In genomic region chr19:5466916-5467500, GRCm38 (mm10) we compare ENCODE assay signal across 30 mouse cellular contexts. TPM values are rescaled to one million over a fixed set of nuclear protein-coding genes. Genes with fewer than 3 reads are reported as not detected.
A peak's percentile ranks its signal among the peaks of the same experiment; 100 is the strongest.
DNase-seq lines count a peak whose midpoint lies in the region; ATAC-seq and TF ChIP-seq lines count a peak whose summit lies in the region.
"Had no signal": no experiment of that assay in that cellular context is flagged by ENCODE, and none has a peak within 500 bp of the region (broad histone marks: within the 10 kb centered on the region; RNA-seq: fewer than 3 reads in every experiment).

No protein-coding gene starts in this region.

- no peaks in the 10 kb centered on the region for H3K9me3 ChIP-seq in forebrain, embryonic 13.5 days (replicated peaks)
- no peaks in the 10 kb centered on the region for H3K9me3 ChIP-seq in forebrain, embryonic 15.5 days
- H3K9me3 ChIP-seq: embryonic facial prominence, embryonic 12.5 days; embryonic facial prominence, embryonic 15.5 days; forebrain, embryonic 12.5 days; G1E; heart, embryonic 12.5 days; heart, embryonic 15.5 days; hindbrain, embryonic 10.5 days; hindbrain, embryonic 13.5 days had no signal

- no peak for ATAC-seq in forebrain, embryonic 13.5 days
- ATAC-seq in forebrain, embryonic 15.5 days (replicated peaks): no peak
- no peak for ATAC-seq in erythroid progenitor cell, adult 5-6 weeks (replicated peaks; ENCODE audit: low FRiP score, poor library complexity, severe bottlenecking)
- ATAC-seq: forebrain, postnatal 0 days; hindbrain, embryonic 16.5 days had no signal

- no peak for TF ChIP-seq CTCF in spleen, adult 2 months (IDR thresholded peaks at IDR 0.05; ENCODE audit: extremely low read depth, insufficient read depth, insufficient read length, insufficient replicate concordance)

- peak overlapping the region; percentile 21; the same call in 1 of the 2 replicates for H3K9ac ChIP-seq in forebrain, embryonic 13.5 days
- no peak overlapping the region for H3K9ac ChIP-seq in forebrain, embryonic 15.5 days (replicated peaks)
- H3K9ac ChIP-seq: embryonic facial prominence, embryonic 12.5 days; embryonic facial prominence, embryonic 15.5 days; forebrain, embryonic 12.5 days; forebrain, postnatal 0 days; heart, embryonic 12.5 days; heart, embryonic 15.5 days; hindbrain, embryonic 13.5 days had no signal

- no peak overlapping the region for H3K27ac ChIP-seq in forebrain, embryonic 13.5 days
- H3K27ac ChIP-seq in forebrain, embryonic 15.5 days (replicated peaks): no peak overlapping the region
- peak overlapping the region; percentile 46 for H3K27ac ChIP-seq in spleen, adult 2 months (ENCODE audit: insufficient read depth, low read length)
- H3K27ac ChIP-seq: embryonic facial prominence, embryonic 12.5 days; embryonic facial prominence, embryonic 15.5 days; forebrain, embryonic 12.5 days; gastrocnemius, adult 2 months; heart, embryonic 15.5 days; hindbrain, embryonic 10.5 days; hindbrain, embryonic 13.5 days had no signal

- DNase-seq in spleen, adult 2 months (ENCODE audit: low read depth in 1 of 2, low spot score in 2 of 2): no peak
- DNase-seq in spleen, postnatal 10 days (ENCODE audit: low spot score in 2 of 2): no peak
- DNase-seq in induced T-regulatory cell, adult 2 months (ENCODE audit: low read depth): peak; percentile 42
- no peak for DNase-seq in lung, postnatal 36 days
- DNase-seq: adrenal gland, adult 2 months; adrenal gland, postnatal 14 days; B cell, adult 2 months; cerebellum, adult 11 months; cerebellum, adult 2 months; cerebellum, adult 9-11 months; cerebellum, postnatal 25 days; forebrain, postnatal 0 days; gastrocnemius, postnatal 14 days; heart, postnatal 10 days; heart, postnatal 36 days had no signal

- no peak overlapping the region for H3K4me2 ChIP-seq in forebrain, embryonic 13.5 days
- H3K4me2 ChIP-seq in forebrain, embryonic 15.5 days (replicated peaks): no peak overlapping the region
- H3K4me2 ChIP-seq: embryonic facial prominence, embryonic 12.5 days; embryonic facial prominence, embryonic 15.5 days; forebrain, embryonic 12.5 days; heart, embryonic 12.5 days; heart, embryonic 15.5 days; hindbrain, embryonic 13.5 days had no signal

- H3K4me1 ChIP-seq in forebrain, embryonic 13.5 days: peaks cover 13% of the 10 kb centered on the region
- H3K4me1 ChIP-seq in forebrain, embryonic 15.5 days: peaks cover 15% of the 10 kb centered on the region
- H3K4me1 ChIP-seq in spleen, adult 2 months (ENCODE audit: control insufficient read depth, insufficient read depth, insufficient read length): peaks cover 3% of the 10 kb centered on the region; the same call in 1 of the 2 replicates

- peaks cover 59% of the 10 kb centered on the region for H3K36me3 ChIP-seq in forebrain, embryonic 13.5 days (ENCODE audit: poor library complexity, severe bottlenecking)
- H3K36me3 ChIP-seq in forebrain, embryonic 15.5 days: peaks cover 51% of the 10 kb centered on the region
- peaks cover 16% of the 10 kb centered on the region for H3K36me3 ChIP-seq in spleen, adult 2 months (ENCODE audit: control insufficient read depth, insufficient read depth, low read length)

- H3K4me3 ChIP-seq in forebrain, embryonic 13.5 days: no peak overlapping the region
- H3K4me3 ChIP-seq in forebrain, embryonic 15.5 days: no peak overlapping the region
- 0 out of 2 replicates have a peak overlapping the region, but pooled peaks have one; percentile 19 for H3K4me3 ChIP-seq in spleen, adult 2 months (ENCODE audit: extremely low read depth, insufficient read depth, insufficient read length)
- H3K4me3 ChIP-seq: embryonic facial prominence, embryonic 12.5 days; embryonic facial prominence, embryonic 15.5 days; forebrain, embryonic 12.5 days; gastrocnemius, adult 2 months; heart, embryonic 12.5 days; heart, embryonic 15.5 days; hindbrain, embryonic 10.5 days; hindbrain, embryonic 13.5 days had no signal

- no peak for TF ChIP-seq POLR2A in spleen, adult 2 months (IDR thresholded peaks at IDR 0.05; ENCODE audit: low read depth, low read length)

- no peaks in the 10 kb centered on the region for H3K27me3 ChIP-seq in forebrain, embryonic 13.5 days
- no peaks in the 10 kb centered on the region for H3K27me3 ChIP-seq in forebrain, embryonic 15.5 days
- no peaks in the 10 kb centered on the region for H3K27me3 ChIP-seq in spleen, adult 2 months (ENCODE audit: control insufficient read depth, insufficient read depth, low read length)
- H3K27me3 ChIP-seq: CH12.LX; embryonic facial prominence, embryonic 12.5 days; embryonic facial prominence, embryonic 15.5 days; forebrain, embryonic 12.5 days; heart, embryonic 12.5 days; heart, embryonic 15.5 days; hindbrain, embryonic 13.5 days had no signal

- 92% methylated on average over 6 of the region's 6 CpGs for WGBS in forebrain, embryonic 13.5 days
- 89% methylated on average over 6 of the region's 6 CpGs for WGBS in forebrain, embryonic 15.5 days
- 58% methylated on average over 6 of the region's 6 CpGs for WGBS in spleen, adult 2 months

RNA-seq across cellular contexts. Expression of gene Ctsw, which starts 1.3 kb away (rescaled TPM):
- polyA plus RNA-seq in forebrain, embryonic 13.5 days (2015; fragmentation: Nextera tagmentation; extraction: Ambion mirVana): 4.4 and 5.4 TPM in 2 replicates
- polyA plus RNA-seq in forebrain, embryonic 15.5 days (2015; fragmentation: Nextera tagmentation; extraction: Ambion mirVana): 4.4 and 4.8 TPM in 2 replicates
- 27.6 and 34.3 TPM in 2 replicates for polyA plus RNA-seq in spleen, adult 2 months (2012; rRNA removed)
- 6.3 TPM in 1 of 2 replicates, not detected in the other for total RNA-seq in erythroid progenitor cell, adult 5-6 weeks (2015; ENCODE audit: low replicate concordance)
- not detected in 2 replicates for total RNA-seq in erythroid progenitor cell, adult 5-6 weeks (2017; ENCODE audit: low replicate concordance)
- total RNA-seq: G1E; gastrocnemius, adult 2 months; gastrocnemius, postnatal 14 days had no signal
- polyA plus RNA-seq: G1E had no signal

RNA-seq across cellular contexts. Expression of gene Fibp, which starts 6.6 kb away (rescaled TPM):
- polyA plus RNA-seq in forebrain, embryonic 13.5 days (2015; fragmentation: Nextera tagmentation; extraction: Ambion mirVana): 153 and 155 TPM in 2 replicates
- polyA plus RNA-seq in forebrain, embryonic 15.5 days (2015; fragmentation: Nextera tagmentation; extraction: Ambion mirVana): 160 and 184 TPM in 2 replicates
- polyA plus RNA-seq in spleen, adult 2 months (2012; rRNA removed): 80.4 and 131 TPM in 2 replicates
- 11.5 and 21.8 TPM in 2 replicates for total RNA-seq in erythroid progenitor cell, adult 5-6 weeks (2015; ENCODE audit: low replicate concordance)
- 29.0 and 32.5 TPM in 2 replicates for total RNA-seq in erythroid progenitor cell, adult 5-6 weeks (2017; ENCODE audit: low replicate concordance)

RNA-seq across cellular contexts. Expression of gene Efemp2, which starts 6.7 kb away (rescaled TPM):
- 30.7 and 31.1 TPM in 2 replicates for polyA plus RNA-seq in forebrain, embryonic 13.5 days (2015; fragmentation: Nextera tagmentation; extraction: Ambion mirVana)
- polyA plus RNA-seq in forebrain, embryonic 15.5 days (2015; fragmentation: Nextera tagmentation; extraction: Ambion mirVana): 30.1 TPM in 2 replicates
- 21.7 and 29.4 TPM in 2 replicates for polyA plus RNA-seq in spleen, adult 2 months (2012; rRNA removed)
- total RNA-seq in erythroid progenitor cell, adult 5-6 weeks (2015; ENCODE audit: low replicate concordance): 5.0 TPM in 1 of 2 replicates, not detected in the other
- total RNA-seq in erythroid progenitor cell, adult 5-6 weeks (2017; ENCODE audit: low replicate concordance): not detected in 2 replicates

RNA-seq across cellular contexts. Expression of gene Ccdc85b, which starts 9.3 kb away (rescaled TPM):
- 6.5 and 7.1 TPM in 2 replicates for polyA plus RNA-seq in forebrain, embryonic 13.5 days (2015; fragmentation: Nextera tagmentation; extraction: Ambion mirVana)
- polyA plus RNA-seq in forebrain, embryonic 15.5 days (2015; fragmentation: Nextera tagmentation; extraction: Ambion mirVana): 10.7 and 11.4 TPM in 2 replicates
- polyA plus RNA-seq in spleen, adult 2 months (2012; rRNA removed): 5.3 and 6.8 TPM in 2 replicates
- not detected in 2 replicates for total RNA-seq in erythroid progenitor cell, adult 5-6 weeks (2015; ENCODE audit: low replicate concordance)
- 1.2 TPM in 1 of 2 replicates, not detected in the other for total RNA-seq in erythroid progenitor cell, adult 5-6 weeks (2017; ENCODE audit: low replicate concordance)

RNA-seq across cellular contexts. Expression of gene Fosl1, which starts 19.7 kb away (rescaled TPM):
- polyA plus RNA-seq in forebrain, embryonic 13.5 days (2015; fragmentation: Nextera tagmentation; extraction: Ambion mirVana): not detected in 2 replicates
- polyA plus RNA-seq in forebrain, embryonic 15.5 days (2015; fragmentation: Nextera tagmentation; extraction: Ambion mirVana): not detected in 2 replicates
- 0.04 and 0.40 TPM in 2 replicates for polyA plus RNA-seq in spleen, adult 2 months (2012; rRNA removed)
- not detected in 2 replicates for total RNA-seq in erythroid progenitor cell, adult 5-6 weeks (2015; ENCODE audit: low replicate concordance)
- not detected in 2 replicates for total RNA-seq in erythroid progenitor cell, adult 5-6 weeks (2017; ENCODE audit: low replicate concordance)
- total RNA-seq: CH12.LX; gastrocnemius, adult 2 months; gastrocnemius, postnatal 14 days; gastrocnemius, postnatal 4 days; heart, postnatal 10 days; heart, postnatal 36 days had no signal
- polyA plus RNA-seq: cerebellum, adult 2 months; embryonic facial prominence, embryonic 12.5 days; embryonic facial prominence, embryonic 15.5 days; forebrain, embryonic 12.5 days; forebrain, postnatal 0 days; heart, embryonic 12.5 days; heart, embryonic 15.5 days; hindbrain, embryonic 10.5 days; hindbrain, embryonic 13.5 days; hindbrain, embryonic 16.5 days had no signal
